28 mouse cellular contexts compared by ENCODE assay signal in genomic region chr1:151151089-151151488, GRCm38 (mm10). TPM values are rescaled to one million over a fixed set of nuclear protein-coding genes. Genes with fewer than 3 reads are reported as not detected.
DNase-seq lines count a peak whose midpoint lies in the region; ATAC-seq and TF ChIP-seq lines count a peak whose summit lies in the region.
"Had no signal": no experiment of that assay in that cellular context is flagged by ENCODE, and none has a peak within 500 bp of the region (broad histone marks: within the 10 kb centered on the region; RNA-seq: fewer than 3 reads in every experiment).

No protein-coding gene starts in this region.

- no peak overlapping the region for H3K9ac ChIP-seq in intestine, postnatal 0 days (ENCODE audit: low read depth, low read length)
- H3K9ac ChIP-seq in intestine, embryonic 16.5 days (ENCODE audit: low read depth, low read length) = no peak overlapping the region
- H3K9ac ChIP-seq: embryonic facial prominence, embryonic 12.5 days; forebrain, embryonic 13.5 days; forebrain, embryonic 15.5 days; forebrain, postnatal 0 days had no signal

- no peak overlapping the region for H3K4me3 ChIP-seq in intestine, postnatal 0 days (ENCODE audit: low read depth, low read length)
- no peak overlapping the region for H3K4me3 ChIP-seq in intestine, embryonic 16.5 days (ENCODE audit: low read length)
- H3K4me3 ChIP-seq: embryonic facial prominence, embryonic 10.5 days; embryonic facial prominence, embryonic 12.5 days; forebrain, embryonic 13.5 days; forebrain, embryonic 15.5 days had no signal

- ATAC-seq in intestine, postnatal 0 days = peak; percentile 46
- no peak for ATAC-seq in intestine, embryonic 16.5 days
- ATAC-seq: activated CD4-positive, CD25-positive, alpha-beta regulatory T cell, adult 4 months; CD4-positive, CD25-positive, alpha-beta regulatory T cell, adult 4 months; forebrain, embryonic 13.5 days; forebrain, embryonic 15.5 days; forebrain, postnatal 0 days; Patski had no signal

- no peak overlapping the region for H3K4me2 ChIP-seq in intestine, postnatal 0 days (replicated peaks; ENCODE audit: low read depth)
- H3K4me2 ChIP-seq in intestine, embryonic 16.5 days (ENCODE audit: low read depth, low read length) = no peak overlapping the region
- H3K4me2 ChIP-seq: embryonic facial prominence, embryonic 12.5 days; forebrain, embryonic 13.5 days; forebrain, embryonic 15.5 days had no signal

- H3K36me3 ChIP-seq in intestine, postnatal 0 days (ENCODE audit: control insufficient read depth, insufficient read depth) = no peaks in the 10 kb centered on the region
- H3K36me3 ChIP-seq in intestine, embryonic 16.5 days (ENCODE audit: control insufficient read depth, insufficient read depth, low read length) = no peaks in the 10 kb centered on the region
- H3K36me3 ChIP-seq: embryonic facial prominence, embryonic 10.5 days; embryonic facial prominence, embryonic 12.5 days; forebrain, embryonic 15.5 days; G1E had no signal

- H3K4me1 ChIP-seq in intestine, postnatal 0 days (replicated peaks; ENCODE audit: control insufficient read depth, insufficient read depth, low read length) = no peaks in the 10 kb centered on the region
- no peaks in the 10 kb centered on the region; the same call in 1 of the 2 replicates for H3K4me1 ChIP-seq in intestine, embryonic 16.5 days (ENCODE audit: control insufficient read depth, insufficient read depth, low read length)
- H3K4me1 ChIP-seq: embryonic facial prominence, embryonic 10.5 days; embryonic facial prominence, embryonic 12.5 days; forebrain, embryonic 13.5 days; forebrain, embryonic 15.5 days had no signal

- TF ChIP-seq CTCF in intestine, postnatal 0 days (IDR thresholded peaks at IDR 0.05; ENCODE audit: low read depth) = no peak

- no peaks in the 10 kb centered on the region for H3K9me3 ChIP-seq in intestine, postnatal 0 days (ENCODE audit: control insufficient read depth)
- H3K9me3 ChIP-seq in intestine, embryonic 16.5 days (ENCODE audit: control insufficient read depth, low read length) = no peaks in the 10 kb centered on the region
- H3K9me3 ChIP-seq: embryonic facial prominence, embryonic 10.5 days; embryonic facial prominence, embryonic 12.5 days; forebrain, embryonic 13.5 days; forebrain, embryonic 15.5 days; G1E had no signal

- WGBS in intestine, postnatal 0 days = 56% methylated on average over 2 of the region's 2 CpGs
- 65% methylated on average over 2 of the region's 2 CpGs for WGBS in intestine, embryonic 16.5 days

- DNase-seq in adrenal gland, adult (ENCODE audit: inconsistent age in 2 of 2, low spot score in 1 of 2) = peak; percentile 46 to 67
- no peak for DNase-seq in adrenal gland, postnatal 25 days
- DNase-seq in adrenal gland, adult 8-10 months = peak; percentile 18
- no peak for DNase-seq in adrenal gland, postnatal 10 days
- DNase-seq in kidney, adult 9 months = peak; percentile 60
- DNase-seq in kidney, adult 8-10 months = no peak
- DNase-seq: B cell, adult 2 months; cerebellum, adult 11-12 months; cerebellum, adult 2 months; cerebellum, adult 9-10 months; cerebellum, postnatal 10 days; cerebellum, postnatal 25 days; forebrain, postnatal 0 days had no signal

- H3K27me3 ChIP-seq in intestine, postnatal 0 days (replicated peaks; ENCODE audit: control insufficient read depth, insufficient read depth, low read length) = no peaks in the 10 kb centered on the region
- no peaks in the 10 kb centered on the region for H3K27me3 ChIP-seq in intestine, embryonic 16.5 days (replicated peaks; ENCODE audit: control insufficient read depth, insufficient read depth, low read length)
- H3K27me3 ChIP-seq: CH12.LX; embryonic facial prominence, embryonic 12.5 days; forebrain, embryonic 13.5 days; forebrain, embryonic 15.5 days; Patski had no signal

- no peak overlapping the region for H3K27ac ChIP-seq in intestine, postnatal 0 days (ENCODE audit: low read depth, low read length)
- no peak overlapping the region for H3K27ac ChIP-seq in intestine, embryonic 16.5 days (ENCODE audit: low read length)
- H3K27ac ChIP-seq: embryonic facial prominence, embryonic 10.5 days; embryonic facial prominence, embryonic 12.5 days; forebrain, embryonic 13.5 days; forebrain, embryonic 15.5 days had no signal

RNA-seq across cellular contexts. Expression of gene Gm47985, which starts 31.2 kb away (rescaled TPM):
- not detected in 2 replicates for total RNA-seq in adrenal gland, postnatal 25 days (2021)
- not detected for total RNA-seq in adrenal gland, adult 8-10 months (2022)
- total RNA-seq in adrenal gland, postnatal 10 days (2021) = not detected
- 0.08 TPM in 1 of 2 replicates, not detected in the other for polyA plus RNA-seq in intestine, postnatal 0 days (2015; fragmentation: Nextera tagmentation; extraction: Ambion mirVana)
- polyA plus RNA-seq in intestine, embryonic 16.5 days (2015; fragmentation: Nextera tagmentation; extraction: Ambion mirVana) = 0.26 and 0.32 TPM in 2 replicates
- total RNA-seq: adrenal gland, postnatal 36 days; CH12.LX; forebrain, postnatal 0 days had no signal
- polyA plus RNA-seq: activated CD4-positive, CD25-positive, alpha-beta regulatory T cell, adult 4 months; CD4-positive, CD25-positive, alpha-beta regulatory T cell, adult 4 months; cerebellum, adult 2 months; cortical plate, adult 2 months; forebrain, embryonic 15.5 days; forebrain, postnatal 0 days; Patski had no signal

RNA-seq across cellular contexts. Expression of gene Gm8947, which starts 41.1 kb away (rescaled TPM):
- total RNA-seq in adrenal gland, postnatal 25 days (2021) = not detected in 2 replicates
- not detected for total RNA-seq in adrenal gland, adult 8-10 months (2022)
- total RNA-seq in adrenal gland, postnatal 10 days (2021) = not detected
- not detected in 2 replicates for polyA plus RNA-seq in intestine, postnatal 0 days (2015; fragmentation: Nextera tagmentation; extraction: Ambion mirVana)
- 0.17 TPM in 1 of 2 replicates, not detected in the other for polyA plus RNA-seq in intestine, embryonic 16.5 days (2015; fragmentation: Nextera tagmentation; extraction: Ambion mirVana)
- total RNA-seq: adrenal gland, postnatal 36 days; forebrain, postnatal 0 days had no signal
- polyA plus RNA-seq: activated CD4-positive, CD25-positive, alpha-beta regulatory T cell, adult 4 months; CD4-positive, CD25-positive, alpha-beta regulatory T cell, adult 4 months; cerebellum, adult 2 months; cortical plate, adult 2 months; embryonic facial prominence, embryonic 10.5 days; embryonic facial prominence, embryonic 14.5 days; forebrain, embryonic 13.5 days; forebrain, embryonic 15.5 days; forebrain, postnatal 0 days; Patski had no signal

RNA-seq across cellular contexts. Expression of gene Gm47995, which starts 47.2 kb away (rescaled TPM):
- total RNA-seq in adrenal gland, postnatal 25 days (2021) = not detected in 2 replicates
- total RNA-seq in adrenal gland, adult 8-10 months (2022) = not detected
- not detected for total RNA-seq in adrenal gland, postnatal 10 days (2021)
- polyA plus RNA-seq in intestine, postnatal 0 days (2015; fragmentation: Nextera tagmentation; extraction: Ambion mirVana) = not detected in 2 replicates
- 0.23 TPM in 1 of 2 replicates, not detected in the other for polyA plus RNA-seq in intestine, embryonic 16.5 days (2015; fragmentation: Nextera tagmentation; extraction: Ambion mirVana)
- total RNA-seq: adrenal gland, postnatal 36 days; CH12.LX; forebrain, postnatal 0 days had no signal
- polyA plus RNA-seq: activated CD4-positive, CD25-positive, alpha-beta regulatory T cell, adult 4 months; CD4-positive, CD25-positive, alpha-beta regulatory T cell, adult 4 months; cerebellum, adult 2 months; cortical plate, adult 2 months; embryonic facial prominence, embryonic 10.5 days; embryonic facial prominence, embryonic 12.5 days; forebrain, embryonic 11.5 days; forebrain, embryonic 13.5 days; forebrain, embryonic 15.5 days; forebrain, postnatal 0 days; Patski had no signal

RNA-seq across cellular contexts. Expression of gene 3110040M04Rik, which starts 52.8 kb away (rescaled TPM):
- total RNA-seq in adrenal gland, postnatal 25 days (2021) = not detected in 2 replicates
- not detected for total RNA-seq in adrenal gland, adult 8-10 months (2022)
- not detected for total RNA-seq in adrenal gland, postnatal 10 days (2021)
- polyA plus RNA-seq in intestine, postnatal 0 days (2015; fragmentation: Nextera tagmentation; extraction: Ambion mirVana) = not detected in 2 replicates
- 0.16 TPM in 1 of 2 replicates, not detected in the other for polyA plus RNA-seq in intestine, embryonic 16.5 days (2015; fragmentation: Nextera tagmentation; extraction: Ambion mirVana)
- total RNA-seq: adrenal gland, postnatal 36 days; CH12.LX; forebrain, postnatal 0 days had no signal
- polyA plus RNA-seq: activated CD4-positive, CD25-positive, alpha-beta regulatory T cell, adult 4 months; CD4-positive, CD25-positive, alpha-beta regulatory T cell, adult 4 months; cerebellum, adult 2 months; cortical plate, adult 2 months; embryonic facial prominence, embryonic 10.5 days; embryonic facial prominence, embryonic 12.5 days; embryonic facial prominence, embryonic 14.5 days; forebrain, embryonic 11.5 days; forebrain, embryonic 13.5 days; forebrain, embryonic 15.5 days; forebrain, postnatal 0 days; Patski had no signal

RNA-seq across cellular contexts. Expression of gene Gm47996, which starts 58.8 kb away (rescaled TPM):
- not detected in 2 replicates for total RNA-seq in adrenal gland, postnatal 25 days (2021)
- not detected for total RNA-seq in adrenal gland, adult 8-10 months (2022)
- total RNA-seq in adrenal gland, postnatal 10 days (2021) = not detected
- polyA plus RNA-seq in intestine, postnatal 0 days (2015; fragmentation: Nextera tagmentation; extraction: Ambion mirVana) = not detected in 2 replicates
- polyA plus RNA-seq in intestine, embryonic 16.5 days (2015; fragmentation: Nextera tagmentation; extraction: Ambion mirVana) = not detected in 2 replicates
- total RNA-seq: adrenal gland, postnatal 36 days; CH12.LX; forebrain, postnatal 0 days had no signal
- polyA plus RNA-seq: activated CD4-positive, CD25-positive, alpha-beta regulatory T cell, adult 4 months; CD4-positive, CD25-positive, alpha-beta regulatory T cell, adult 4 months; cerebellum, adult 2 months; cortical plate, adult 2 months; embryonic facial prominence, embryonic 10.5 days; embryonic facial prominence, embryonic 12.5 days; embryonic facial prominence, embryonic 14.5 days; forebrain, embryonic 11.5 days; forebrain, embryonic 13.5 days; forebrain, embryonic 15.5 days; forebrain, postnatal 0 days; Patski had no signal

Comparison
In these comparisons a context has a peak if more than half of its experiments do, and no peak if none do; other contexts are left out.
1. DNase-seq: peak in adrenal gland, adult (2 of 2), adrenal gland, adult 8-10 months (single experiment) and kidney, adult 9 months (single experiment); none in adrenal gland, postnatal 25 days (single experiment), adrenal gland, postnatal 10 days (single experiment) and kidney, adult 8-10 months (0 of 2).